Mouse (Mus musculus) urinary bladder, postnatal 36 days (tissue): ENCODE measurements at regions not wholly inside any gene's neighbourhood (a gene's known extent, or its start where the extent isn't known, plus 50 kb on each side); places are given as distances from the start of the nearest gene placed in this dataset.
"Not testable (repeated sequence)": the region's sequence is repeated elsewhere in the genome, so short reads cannot be mapped to it uniquely, and the experiment has no call there.

ENCODE experiments used
- DNase-seq, 2 experiments: peaks; one replicate each; pipeline ENCODE4 v3.0.0; 2022; ENCODE audit warnings: low spot score in 2 of 2, mixed read lengths in 1 of 2

DNA sequence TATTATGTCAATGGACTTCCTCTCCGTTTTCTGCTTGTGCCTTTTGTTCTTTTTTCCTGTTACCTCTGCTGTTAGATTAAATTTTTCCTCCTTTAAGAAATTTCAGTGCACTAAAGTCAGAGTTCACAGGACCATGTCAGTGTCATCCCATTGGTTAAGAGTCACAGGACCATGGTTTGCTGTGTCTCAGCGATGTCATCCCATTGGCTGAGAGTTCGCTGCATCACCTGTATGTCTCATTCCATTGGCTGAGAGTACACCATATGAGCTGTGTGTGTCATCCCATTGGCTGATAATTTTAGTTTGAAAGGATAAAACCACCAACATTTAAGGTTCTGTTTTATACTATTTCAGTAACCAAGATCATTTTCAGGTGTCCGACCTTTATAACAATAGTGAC, 50.7 kb upstream of the Jade1 start:
- no peak for DNase-seq

DNA sequence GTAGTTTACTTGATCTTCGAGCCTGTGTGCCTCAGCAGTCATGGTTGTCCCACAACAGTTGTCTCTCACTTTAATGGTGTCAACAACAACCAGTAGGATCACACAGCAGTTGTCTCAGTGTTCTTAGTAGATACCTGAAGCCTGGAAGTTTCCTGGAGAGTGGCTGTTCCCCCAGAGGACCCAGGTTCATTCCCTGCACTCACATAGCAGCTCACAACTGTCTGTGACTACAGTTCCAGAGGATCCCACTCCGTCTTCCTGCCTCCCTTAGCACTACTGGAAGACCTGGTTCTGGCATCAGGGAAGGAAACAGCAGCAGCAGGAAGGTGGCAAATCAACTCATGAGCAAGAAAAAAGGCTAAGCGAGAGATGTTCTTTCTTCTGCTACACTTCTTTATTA, 53.4 kb upstream of the Jade1 start:
- no peak for DNase-seq

DNA sequence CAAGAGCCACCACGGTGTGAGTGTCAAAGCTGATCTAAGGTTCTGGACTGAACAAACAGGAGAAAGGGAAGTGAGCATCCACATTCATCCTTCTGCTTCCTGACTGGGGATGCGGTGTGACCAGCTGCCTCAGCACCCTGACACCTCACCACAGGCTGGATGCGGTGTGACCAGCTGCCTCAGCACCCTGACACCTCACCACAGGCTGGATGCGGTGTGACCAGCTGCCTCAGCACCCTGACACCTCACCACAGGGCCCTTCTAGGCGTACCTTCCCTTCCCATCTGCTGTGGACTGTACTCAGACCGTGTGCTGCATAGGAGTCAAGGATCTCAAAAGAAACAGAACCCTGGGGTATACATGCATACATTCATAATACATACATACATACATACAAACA, 53.9 kb upstream of the Jade1 start:
- not testable (repeated sequence) for DNase-seq

DNA sequence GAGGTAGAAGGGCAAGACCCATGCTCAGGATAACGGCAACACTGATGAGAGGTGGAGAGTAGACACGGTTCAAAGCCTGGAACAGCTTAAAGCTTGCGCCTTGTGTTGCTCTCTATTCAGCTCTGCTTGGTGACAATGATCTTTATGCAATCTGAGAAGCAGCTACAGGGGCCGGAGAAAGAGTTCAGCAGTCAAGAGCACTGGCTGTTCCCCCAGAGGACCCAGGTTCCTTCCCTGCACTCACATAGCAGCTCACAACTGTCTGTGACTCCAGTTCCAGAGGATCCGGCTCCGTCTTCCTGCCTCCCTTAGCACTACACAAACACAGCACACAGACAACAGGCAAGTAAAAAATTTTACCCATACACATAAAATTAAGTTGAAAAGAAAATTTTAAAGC, 54.4 kb upstream of the Jade1 start:
- DNase-seq: no peak

DNA sequence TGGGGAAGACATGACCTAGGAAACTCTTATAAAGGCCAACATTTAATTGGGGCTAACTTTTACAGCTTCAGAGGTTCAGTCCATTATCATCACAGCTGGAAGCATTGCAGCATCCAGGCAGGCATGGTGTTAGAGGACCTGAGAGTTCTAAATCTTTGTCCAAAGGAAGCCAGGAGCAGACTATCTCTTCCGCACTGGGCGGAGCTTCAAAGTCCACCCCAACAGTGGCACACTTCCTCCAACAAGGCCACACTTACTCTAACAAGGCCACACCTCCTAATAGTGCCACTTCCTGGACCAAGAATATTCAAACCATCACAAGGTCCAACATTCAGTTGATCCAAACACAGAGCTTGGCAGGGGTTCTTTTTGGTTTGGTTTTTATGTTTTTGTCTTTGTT, 55.9 kb upstream of the Jade1 start:
- DNase-seq: no peak

DNA sequence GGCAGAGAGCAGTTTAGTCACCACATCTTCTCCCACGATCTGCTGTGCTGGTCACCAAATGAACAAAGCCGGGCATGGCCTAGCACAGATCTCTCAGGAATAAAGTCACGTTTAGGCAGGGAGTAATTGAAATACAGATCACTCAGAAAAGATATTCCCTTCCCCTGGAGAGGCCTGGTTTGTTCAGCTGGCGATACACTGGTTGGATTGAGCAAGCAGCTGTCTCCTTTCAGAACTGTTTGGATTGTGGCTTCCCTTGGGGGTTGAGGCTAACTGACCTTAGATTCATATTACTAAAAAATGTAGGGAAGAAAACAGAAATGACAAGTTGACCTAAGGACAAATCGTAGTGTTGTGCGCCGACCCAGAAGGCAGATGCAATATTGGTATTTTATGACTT, 56.7 kb upstream of the Jade1 start:
- DNase-seq: peak in 1 of 2 experiments; percentile 40

DNA sequence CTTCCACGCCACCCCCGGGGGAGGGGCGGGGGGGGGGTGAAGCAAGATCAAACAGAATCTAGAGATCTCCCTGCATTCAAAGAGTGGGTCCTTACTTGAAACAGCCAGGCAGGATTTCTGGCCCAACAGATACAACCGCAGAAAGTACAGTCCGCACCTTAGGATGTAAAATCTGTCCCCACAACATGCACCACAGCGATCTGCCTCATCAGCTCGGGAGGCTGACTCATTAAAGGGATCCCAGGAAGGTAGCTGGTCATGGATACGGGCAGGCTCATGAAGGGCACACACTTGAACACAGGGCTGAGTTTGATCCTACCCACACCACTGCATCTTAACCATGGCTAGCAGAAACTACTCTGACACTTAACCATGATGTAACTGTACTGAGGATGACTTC, 57.8 kb upstream of the Jade1 start:
- no peak for DNase-seq

DNA sequence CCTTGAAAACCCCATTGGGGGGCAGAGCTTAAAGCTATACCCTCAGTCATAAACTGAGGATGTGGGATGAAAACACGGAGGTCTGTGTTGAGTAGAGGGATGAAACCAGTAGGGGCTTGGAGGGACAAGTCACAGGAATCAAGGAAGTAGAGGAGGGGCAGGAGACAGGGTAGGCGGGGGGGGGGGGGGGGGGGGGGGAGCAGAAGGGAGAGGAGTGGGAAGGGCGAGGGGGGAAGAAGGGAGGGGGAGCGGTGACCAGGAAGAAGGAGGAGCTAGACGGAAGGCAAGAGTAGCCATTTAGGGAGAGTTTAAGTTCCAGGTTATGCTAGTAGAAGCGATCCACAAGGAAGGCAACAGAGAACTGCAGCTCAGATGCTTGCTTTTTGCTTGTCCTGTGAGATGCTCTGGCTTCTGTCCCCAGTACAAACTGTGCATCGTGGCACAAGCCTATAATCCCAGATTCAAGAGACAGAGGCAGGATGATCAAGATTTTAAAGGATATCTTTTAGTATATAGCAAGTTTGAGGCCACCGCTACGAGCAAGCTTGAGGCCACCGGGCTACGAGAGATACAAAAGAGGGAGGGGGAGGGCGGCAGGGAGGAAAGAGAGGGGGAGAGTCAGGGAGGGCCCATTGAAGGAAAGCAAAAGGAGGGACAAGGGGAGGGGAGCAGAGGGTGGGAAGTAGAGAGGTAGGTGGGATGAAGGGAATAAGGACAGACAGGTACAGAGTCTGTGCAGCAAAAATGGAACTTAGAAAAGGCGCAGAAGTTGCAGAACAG, 58.4 kb upstream of the Jade1 start:
- no peak for DNase-seq

DNA sequence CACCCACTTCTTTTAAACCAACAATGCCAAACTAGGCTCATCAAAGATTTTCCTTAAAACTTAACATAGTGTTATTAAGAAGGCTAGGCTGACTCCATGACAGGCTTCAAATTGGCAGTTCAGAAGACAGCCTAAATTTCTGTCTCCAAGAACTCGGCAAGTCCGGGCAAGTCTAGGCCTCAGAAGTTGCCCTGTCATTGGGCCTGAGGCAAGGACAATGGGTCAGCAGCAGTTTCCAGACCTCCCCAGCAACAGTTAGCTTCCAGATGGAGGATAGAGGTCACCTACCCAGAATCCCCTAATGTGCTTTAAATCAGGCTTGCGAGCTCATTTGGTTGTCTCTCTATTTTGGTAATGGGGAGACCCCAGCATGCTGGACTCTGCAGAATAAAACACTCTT, 59.6 kb upstream of the Jade1 start:
- DNase-seq: no peak

DNA sequence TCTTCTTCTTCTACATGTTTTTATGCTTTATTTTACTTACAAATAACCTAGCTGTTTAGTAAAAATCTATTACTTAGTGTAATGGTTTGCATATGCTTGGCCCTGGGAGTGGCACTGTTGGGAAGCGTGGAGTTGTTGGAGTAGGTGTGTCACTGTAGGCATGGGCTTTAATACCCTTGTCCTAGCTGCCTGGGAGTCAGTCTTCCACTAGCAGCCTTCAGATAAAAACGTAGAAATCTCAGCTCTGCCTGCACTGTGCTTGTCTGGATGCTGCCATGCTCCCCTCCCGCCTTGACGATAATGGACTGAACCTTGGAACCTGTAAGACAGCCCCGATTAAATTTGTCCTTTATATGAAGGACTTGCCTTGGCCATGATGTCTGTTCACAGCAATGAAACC, 60.4 kb upstream of the Jade1 start:
- no peak for DNase-seq

DNA sequence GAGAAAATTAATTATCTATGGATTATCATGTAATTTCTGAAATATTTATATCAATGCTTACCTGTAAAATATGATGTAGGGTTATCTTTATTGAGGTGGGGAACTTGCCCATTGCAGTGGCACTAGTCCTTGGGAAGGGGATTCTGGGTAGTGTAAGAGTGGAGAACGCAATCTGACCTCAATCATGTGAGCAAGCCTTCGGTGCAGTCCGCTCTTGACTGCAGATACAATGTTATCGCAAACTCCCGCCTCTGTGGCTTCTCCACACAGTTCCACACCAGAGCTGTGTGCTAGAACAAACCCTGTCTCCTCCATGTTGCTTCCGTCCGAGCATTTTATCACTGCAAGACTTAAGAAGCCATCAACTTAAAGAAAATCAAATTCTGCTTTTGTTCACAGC, 62.1 kb upstream of the Jade1 start:
- no peak for DNase-seq

DNA sequence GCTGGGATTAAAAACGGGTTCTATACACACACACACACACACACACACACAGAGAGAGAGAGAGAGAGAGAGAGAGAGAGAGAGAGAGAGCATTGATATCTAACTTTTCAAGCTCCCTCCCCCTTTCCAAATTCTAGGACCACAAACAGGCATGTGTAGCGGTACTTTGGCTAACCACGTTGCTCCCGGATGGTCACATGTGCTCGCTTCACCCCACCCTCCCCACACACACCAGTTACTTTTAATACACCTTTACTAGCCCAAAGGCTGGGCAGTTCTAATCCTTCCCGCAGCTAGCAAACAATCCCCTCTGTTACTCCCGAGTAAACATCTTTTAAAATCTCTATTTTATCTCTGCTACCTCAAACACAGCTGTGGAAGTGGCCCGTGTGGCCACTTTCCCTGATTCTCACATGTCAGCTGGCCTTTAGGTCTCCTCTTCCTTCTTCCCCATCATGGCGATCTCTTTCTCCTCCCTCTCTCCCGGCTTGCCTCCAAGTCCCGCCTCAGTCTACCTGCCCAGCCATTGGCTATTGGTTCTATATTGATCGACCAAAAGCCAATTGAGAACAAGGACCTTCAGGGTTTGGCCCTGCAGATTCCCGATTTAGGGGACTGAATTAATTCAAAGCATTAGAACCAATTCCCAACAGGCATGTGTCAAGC, 62.7 kb upstream of the Jade1 start:
- DNase-seq: no peak

DNA sequence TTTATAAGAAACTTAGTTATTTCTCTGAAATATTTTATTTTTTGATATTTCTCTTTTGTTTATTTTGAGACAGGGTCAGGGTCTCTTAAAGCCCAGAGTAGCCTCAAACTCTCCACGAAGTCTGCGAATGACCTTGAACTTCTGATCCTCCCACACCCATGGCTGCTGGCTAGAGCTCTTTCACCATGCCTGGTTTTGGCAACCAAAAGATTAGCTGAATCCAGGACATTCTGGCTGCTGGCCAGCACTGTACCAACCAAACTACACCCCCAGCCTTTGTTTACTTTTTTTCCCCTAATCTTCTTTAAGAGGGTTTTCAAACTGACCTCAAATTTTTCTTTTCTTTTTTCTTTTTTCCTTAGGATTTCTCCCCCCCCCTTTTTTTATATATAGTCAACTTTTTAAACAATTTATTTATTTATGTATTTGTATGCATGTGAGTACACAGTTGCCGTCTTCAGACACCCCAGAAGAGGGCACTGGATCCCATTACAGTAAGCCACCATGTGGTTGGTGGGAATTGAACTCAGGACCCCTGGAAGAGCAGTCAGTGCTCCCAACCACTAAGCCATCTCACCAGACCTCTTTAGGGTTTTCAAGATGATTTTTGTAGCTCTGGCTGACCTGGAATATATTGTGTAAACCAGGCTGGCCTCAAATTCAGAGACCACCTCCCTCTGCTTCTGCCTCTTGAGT, 63.4 kb upstream of the Jade1 start:
- peak in 1 of 2 experiments; percentile 29 for DNase-seq

DNA sequence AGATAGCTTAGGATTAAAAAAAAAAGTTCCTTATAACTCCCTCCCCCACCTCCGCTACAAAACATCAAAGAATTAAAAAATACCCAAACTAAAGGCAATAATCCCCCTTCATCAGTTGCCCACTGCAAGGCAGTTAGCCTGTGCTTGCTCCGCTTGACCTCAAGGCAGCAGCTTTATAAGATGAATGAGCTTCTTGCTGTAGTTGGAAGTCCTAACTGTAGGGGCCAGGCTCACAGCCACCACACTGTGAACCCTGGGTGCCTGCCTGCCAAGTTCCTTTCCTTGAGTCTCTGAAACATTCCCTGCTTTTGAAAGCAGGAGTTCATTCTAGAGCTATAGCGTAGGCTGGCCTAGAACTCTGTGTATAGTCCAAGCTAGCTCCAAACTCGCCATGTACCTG, 64.3 kb upstream of the Jade1 start:
- DNase-seq: no peak

DNA sequence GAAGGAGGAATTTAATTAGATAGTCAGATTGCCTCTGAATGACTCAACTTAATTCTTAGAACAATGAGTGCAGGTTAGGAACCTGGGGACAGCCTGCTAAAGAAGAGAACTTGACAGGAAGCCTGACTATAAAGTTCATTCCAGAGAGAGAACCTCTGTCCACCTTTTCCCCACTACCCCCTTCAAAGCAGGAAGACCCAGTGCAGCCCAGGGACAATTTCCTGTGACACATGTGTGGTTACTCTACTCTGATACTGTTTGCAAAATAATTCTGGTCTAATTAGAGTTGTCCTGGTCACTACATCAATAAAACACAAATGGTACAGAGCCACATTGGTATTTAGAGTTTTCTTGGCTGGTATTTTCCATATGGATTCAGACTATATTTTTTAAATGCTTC, 65.5 kb upstream of the Jade1 start:
- no peak for DNase-seq

DNA sequence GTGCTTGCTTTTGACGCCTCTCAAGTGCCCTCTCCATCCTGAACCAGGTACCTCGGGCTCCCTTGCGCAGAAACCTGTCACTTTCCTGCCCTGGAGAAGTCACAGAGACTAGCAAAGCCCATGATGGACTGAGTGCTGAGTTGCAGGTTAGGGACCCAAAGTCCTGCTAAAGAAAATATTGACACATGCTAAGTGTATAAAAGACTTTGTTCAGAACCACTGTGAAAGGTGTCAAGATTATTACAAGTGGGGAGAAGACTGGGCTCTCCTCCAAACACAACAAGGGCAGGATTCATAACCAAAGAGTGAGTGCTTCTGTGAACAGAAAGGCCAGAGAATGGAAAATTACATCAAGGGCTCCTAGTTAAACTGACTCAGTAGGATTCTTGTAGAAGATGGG, 66.0 kb upstream of the Jade1 start:
- DNase-seq: no peak

DNA sequence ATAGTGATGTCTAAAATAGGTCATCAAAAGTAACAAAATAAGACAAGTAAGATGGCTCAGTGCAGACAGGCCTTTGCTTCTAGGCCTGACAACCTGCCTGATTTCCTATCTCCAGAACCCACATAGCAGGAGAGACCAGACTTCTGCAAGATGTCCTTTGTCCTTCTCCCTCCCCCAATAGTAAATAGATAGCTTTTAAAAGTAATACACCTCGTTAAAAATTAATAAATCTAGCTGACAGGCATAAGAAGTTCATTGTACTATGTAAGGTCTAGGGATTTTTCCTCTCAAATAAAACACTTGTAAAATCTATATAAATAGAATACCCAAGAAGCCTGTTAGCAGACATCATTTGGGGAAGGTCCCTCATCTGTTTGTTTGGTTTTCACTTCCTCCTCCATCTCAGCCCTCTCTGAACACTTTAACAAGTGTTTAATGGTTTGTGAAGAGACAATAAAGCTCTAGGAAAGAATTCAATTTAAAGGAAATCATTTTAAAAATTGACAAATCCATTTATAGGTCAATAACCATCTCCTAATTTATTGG, 67.2 kb upstream of the Jade1 start:
- DNase-seq: no peak

DNA sequence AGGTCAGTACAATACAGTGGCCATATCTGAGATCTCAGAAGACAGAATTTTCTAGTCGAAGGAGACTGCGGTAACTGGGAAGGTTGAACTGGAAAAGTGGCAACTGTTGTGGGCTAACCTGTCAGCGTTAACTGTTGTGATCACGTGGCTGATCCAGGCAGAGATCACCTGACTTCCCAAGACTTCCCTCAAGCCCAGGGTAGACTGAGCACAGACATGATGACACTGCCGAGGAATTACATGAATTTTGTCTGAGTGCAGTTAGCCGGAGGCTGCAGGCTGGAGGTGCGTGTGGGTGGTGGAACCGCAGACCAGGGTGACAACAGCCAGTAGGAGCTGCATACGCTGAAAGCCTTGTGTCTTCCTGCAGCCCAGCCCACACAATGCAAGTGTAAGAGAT, 70.6 kb upstream of the Jade1 start:
- no peak for DNase-seq

DNA sequence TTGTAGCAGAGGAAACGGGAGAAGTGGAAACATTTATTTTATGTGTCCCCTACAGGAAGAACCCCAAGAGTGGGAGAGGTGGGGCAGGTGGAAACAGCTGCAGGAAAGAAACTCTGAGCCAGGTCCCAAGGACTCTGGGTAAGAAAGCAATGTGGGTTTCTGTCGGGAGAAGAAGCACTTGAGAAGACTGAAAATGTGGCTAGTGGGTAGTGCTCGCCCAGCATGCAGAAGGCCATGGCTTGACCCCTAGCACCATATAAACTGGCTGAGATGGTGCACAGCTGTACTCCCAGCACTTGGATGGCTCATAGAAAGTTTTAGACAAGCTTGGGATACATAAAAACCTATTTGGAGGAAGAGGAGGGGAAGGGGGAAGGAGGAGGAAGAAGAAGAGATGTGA, 71.9 kb upstream of the Jade1 start:
- DNase-seq: no peak

DNA sequence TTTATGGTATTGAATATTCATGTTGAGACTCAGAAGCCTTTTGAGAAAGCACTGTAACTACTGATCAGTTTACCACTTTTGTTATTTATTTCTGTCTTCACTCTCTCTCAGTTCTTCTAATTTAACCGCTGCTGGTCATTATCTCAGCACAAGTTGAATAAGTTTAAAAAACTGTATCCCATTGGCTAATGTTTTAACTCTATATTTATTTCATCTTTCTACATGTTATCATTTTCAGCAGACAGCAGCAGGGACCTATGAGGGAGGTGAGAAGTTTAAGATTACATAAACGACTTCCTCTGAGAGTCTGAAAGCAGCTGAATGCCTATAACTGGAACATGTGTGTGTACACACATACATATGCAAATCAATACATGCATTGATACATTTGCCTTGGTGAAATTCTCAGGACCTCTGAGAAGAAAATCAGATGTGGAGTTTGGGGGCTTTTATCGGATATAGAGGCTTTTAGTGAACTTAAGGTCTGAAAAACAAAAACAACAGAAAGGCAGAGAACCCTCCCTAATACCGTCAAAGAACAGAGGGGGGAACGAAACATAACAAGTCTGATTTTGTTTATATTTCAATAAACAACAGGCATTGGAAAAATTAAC, 72.5 kb upstream of the Jade1 start:
- no peak for DNase-seq

DNA sequence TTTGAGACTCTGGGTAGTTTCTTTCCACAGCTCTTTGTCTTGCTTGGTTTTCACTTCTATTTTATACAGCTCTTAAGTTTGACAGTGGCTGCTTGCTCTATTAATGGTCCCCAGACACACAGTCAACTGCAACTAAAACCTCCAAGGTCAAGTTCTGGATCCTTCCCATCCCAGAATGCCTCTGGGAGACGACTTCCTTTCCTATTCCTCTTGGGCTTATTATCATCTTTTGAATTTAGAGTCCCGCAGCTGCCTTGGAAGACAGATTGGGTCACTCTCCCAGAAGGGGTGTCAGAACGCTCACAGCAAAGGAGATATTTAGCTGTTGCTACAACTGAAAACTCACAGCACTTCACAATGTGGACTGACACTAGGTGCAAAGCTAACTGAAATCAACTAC, 75.3 kb upstream of the Jade1 start:
- DNase-seq: no peak

DNA sequence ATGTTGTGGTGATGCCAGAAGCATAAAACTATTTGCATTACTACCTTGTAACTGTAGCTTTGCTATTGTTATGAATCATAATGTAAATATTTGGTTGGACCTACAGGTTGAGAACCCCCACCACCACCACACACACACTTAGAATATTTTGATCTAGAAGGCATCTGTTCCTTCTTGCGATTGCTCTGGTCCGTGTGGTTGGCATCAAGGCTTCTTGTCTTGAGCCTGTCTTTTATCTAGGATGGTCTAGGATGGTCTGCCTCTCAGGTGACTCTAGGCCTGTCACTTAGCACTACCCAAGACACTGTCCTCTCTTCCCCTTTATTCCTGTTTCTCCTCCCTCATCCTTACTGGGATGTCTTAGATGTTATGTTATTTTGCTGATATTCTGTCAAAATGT, 76.6 kb upstream of the Jade1 start:
- no peak for DNase-seq
